Mouse (Mus musculus): ENCODE measurements around the gene Pacsin2.
A peak's percentile ranks its signal among the peaks of the same experiment; 100 is the strongest.
"Not testable (repeated sequence)": the region's sequence is repeated elsewhere in the genome, so short reads cannot be mapped to it uniquely, and the experiment has no call there.

Gene Pacsin2

GRCm38 (mm10) chr15:83464083-83464904 lies at the start of gene Pacsin2:
TSS of gene Pacsin2 (minus strand) at chr15:83464606.
- peak; percentile 97 for DNase-seq (ENCODE audit: low spot score in 2 of 2)

GRCm38 (mm10) chr15:83512489-83513281 lies 48.3 kb upstream of the Pacsin2 start:
- DNase-seq (ENCODE audit: low spot score in 2 of 2), result no peak

GRCm38 (mm10) chr15:83510805-83511405 lies 46.5 kb upstream of the Pacsin2 start, which contains the start of gene Ttll1:
TSS of gene Ttll1 (minus strand) at chr15:83510893.
- DNase-seq (ENCODE audit: low spot score in 2 of 2), result peak; percentile 96 to 97

- DNase-seq (ENCODE audit: low spot score in 2 of 2), result no peak
Observed at GRCm38 (mm10) chr15:83509950-83510804, 45.8 kb upstream of the Pacsin2 start.

- not testable (repeated sequence) for DNase-seq (ENCODE audit: low spot score in 2 of 2)
Observed at GRCm38 (mm10) chr15:83501483-83501882, 37.1 kb upstream of the Pacsin2 start.

GRCm38 (mm10) chr15:83500352-83500751 lies 35.9 kb upstream of the Pacsin2 start:
- DNase-seq (ENCODE audit: low spot score in 2 of 2), result no peak

- DNase-seq (ENCODE audit: low spot score in 2 of 2), result no peak
Observed at GRCm38 (mm10) chr15:83499211-83499755, 34.9 kb upstream of the Pacsin2 start.

GRCm38 (mm10) chr15:83497299-83497698 lies 32.9 kb upstream of the Pacsin2 start:
- no peak for DNase-seq (ENCODE audit: low spot score in 2 of 2)

GRCm38 (mm10) chr15:83495787-83496367 lies 31.5 kb upstream of the Pacsin2 start:
- DNase-seq (ENCODE audit: low spot score in 2 of 2), result no peak

GRCm38 (mm10) chr15:83495195-83495594 lies 30.8 kb upstream of the Pacsin2 start:
- no peak for DNase-seq (ENCODE audit: low spot score in 2 of 2)

- DNase-seq (ENCODE audit: low spot score in 2 of 2), result no peak
Observed at GRCm38 (mm10) chr15:83494572-83494920, 30.1 kb upstream of the Pacsin2 start.

GRCm38 (mm10) chr15:83493856-83494571 lies 29.6 kb upstream of the Pacsin2 start:
- no peak for DNase-seq (ENCODE audit: low spot score in 2 of 2)

- no peak for DNase-seq (ENCODE audit: low spot score in 2 of 2)
Observed at GRCm38 (mm10) chr15:83491891-83492290, 27.5 kb upstream of the Pacsin2 start.

GRCm38 (mm10) chr15:83489471-83489870 lies 25.1 kb upstream of the Pacsin2 start:
- DNase-seq (ENCODE audit: low spot score in 2 of 2), result no peak

- DNase-seq (ENCODE audit: low spot score in 2 of 2), result no peak
Observed at GRCm38 (mm10) chr15:83487477-83488115, 23.2 kb upstream of the Pacsin2 start.

GRCm38 (mm10) chr15:83484311-83484710 lies 19.9 kb upstream of the Pacsin2 start:
- no peak for DNase-seq (ENCODE audit: low spot score in 2 of 2)

- no peak for DNase-seq (ENCODE audit: low spot score in 2 of 2)
Observed at GRCm38 (mm10) chr15:83483482-83483881, 19.1 kb upstream of the Pacsin2 start.

GRCm38 (mm10) chr15:83482645-83483224 lies 18.3 kb upstream of the Pacsin2 start:
- no peak for DNase-seq (ENCODE audit: low spot score in 2 of 2)

- no peak for DNase-seq (ENCODE audit: low spot score in 2 of 2)
Observed at GRCm38 (mm10) chr15:83481236-83481780, 16.9 kb upstream of the Pacsin2 start.
